Mouse (Mus musculus) forebrain, embryonic 15.5 days (tissue): ENCODE results near the gene Idnk. TPM values are rescaled to one million over a fixed set of nuclear protein-coding genes. Genes with fewer than 3 reads are reported as not detected.

Source experiments
- ATAC-seq: fragments of 200-750 bp; cut with Nextera tagmentation; replicated peaks from 2 replicates; pipeline ENCODE4 v1.8.0; 2017; ENCODE audit warnings: mild to moderate bottlenecking, moderate TSS enrichment, moderate library complexity
- H3K27ac ChIP-seq: fragments of 300-500 bp; sonication (generic); replicated peaks from 2 replicates; pipeline ENCODE4 v1.5.1; 2015; ENCODE audit warnings: mild to moderate bottlenecking, inconsistent platforms
- H3K27me3 ChIP-seq: fragments of 300-500 bp; sonication (generic); 2 replicates; pipeline ENCODE4 v1.6.1; 2015; ENCODE audit warnings: inconsistent platforms
- H3K36me3 ChIP-seq: fragments of 300-500 bp; sonication (generic); 2 replicates; pipeline ENCODE4 v1.6.1; 2015; ENCODE audit warnings: mild to moderate bottlenecking, inconsistent platforms
- H3K4me1 ChIP-seq: fragments of 300-500 bp; sonication (generic); 2 replicates; pipeline ENCODE4 v1.6.1; 2015; ENCODE audit warnings: inconsistent platforms
- H3K4me2 ChIP-seq: fragments of 300-500 bp; sonication (generic); replicated peaks from 2 replicates; pipeline ENCODE4 v1.6.1; 2015; ENCODE audit warnings: mild to moderate bottlenecking, inconsistent platforms
- H3K4me3 ChIP-seq: fragments of 300-500 bp; sonication (generic); 2 replicates; pipeline ENCODE4 v1.5.1; 2015; ENCODE audit warnings: mild to moderate bottlenecking, inconsistent platforms
- H3K9ac ChIP-seq: fragments of 300-500 bp; sonication (generic); replicated peaks from 2 replicates; pipeline ENCODE4 v1.6.1; 2015; ENCODE audit warnings: mild to moderate bottlenecking, inconsistent platforms
- H3K9me3 ChIP-seq: fragments of 300-500 bp; sonication (generic); 2 replicates; pipeline ENCODE4 v1.6.1; 2016; ENCODE audit warnings: inconsistent platforms
- WGBS: fragments of 180-500 bp; shearing (Covaris S2); methylation state at CpG from one replicate; pipeline ENCODE4 v1.1.7; 2015; ENCODE audit warnings: mixed read lengths; 5-methylcytosine and 5-hydroxymethylcytosine counted together
- polyA plus RNA-seq: library from polyadenylated mRNA; unstranded; fragments of >200 nt; fragmentation: Nextera tagmentation; extraction: Ambion mirVana; gene quantifications from 2 replicates; pipeline ENCODE4 v1.2.1, GENCODE M21; 2015

Gene Idnk
- polyA plus RNA-seq, 1 experiment from 2014 or later = 65.6 TPM

DNA sequence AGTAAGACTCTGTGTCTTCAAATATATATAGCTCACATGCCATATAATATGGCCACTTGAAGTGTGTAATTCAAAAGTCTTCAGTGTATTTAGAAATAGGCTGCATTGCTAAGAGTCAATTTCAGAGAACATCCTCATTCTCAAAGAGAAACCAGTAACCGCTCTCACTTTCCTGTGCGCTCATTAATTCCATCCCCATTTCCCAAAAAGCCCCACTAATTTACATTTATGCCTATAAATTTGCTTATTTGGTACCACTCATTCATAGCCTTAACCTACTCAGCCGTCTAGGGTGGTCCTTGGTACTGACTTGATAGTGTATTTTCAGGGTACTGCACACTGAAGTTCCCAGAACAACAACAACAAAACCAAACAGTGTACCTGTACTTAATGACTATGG, 44.5 kb downstream of the Idnk start:
- Histone ChIP-seq H3K9ac (no peak overlapping the region), H3K27ac (no peak overlapping the region), H3K4me1 (0 out of 2 replicates have a peak, but pooled peaks cover 2% of the 10 kb centered on the region), H3K9me3 (no peaks in the 10 kb centered on the region), H3K36me3 (peaks cover 13% of the 10 kb centered on the region), H3K27me3 (no peaks in the 10 kb centered on the region), H3K4me2 (no peak overlapping the region), H3K4me3 (no peak overlapping the region)
- no peak for ATAC-seq
- 93% methylated on average over 3 of the region's 3 CpGs for WGBS

- H3K4me1 ChIP-seq = 0 out of 2 replicates have a peak, but pooled peaks cover 2% of the 10 kb centered on the region
- peaks cover 3% of the 10 kb centered on the region; the same call in 1 of the 2 replicates for H3K36me3 ChIP-seq
- H3K9me3 ChIP-seq = no peaks in the 10 kb centered on the region
- no peaks in the 10 kb centered on the region for H3K27me3 ChIP-seq
- H3K9ac ChIP-seq = no peak overlapping the region
- no peak for ATAC-seq
- H3K27ac ChIP-seq = no peak overlapping the region
- 85% methylated on average over 1 of the region's 1 CpGs for WGBS
- no peak overlapping the region for H3K4me2 ChIP-seq
- H3K4me3 ChIP-seq = no peak overlapping the region
These were observed 45.5 kb downstream of the Idnk start for GRCm38 (mm10) chr13:58202903-58203302.

DNA sequence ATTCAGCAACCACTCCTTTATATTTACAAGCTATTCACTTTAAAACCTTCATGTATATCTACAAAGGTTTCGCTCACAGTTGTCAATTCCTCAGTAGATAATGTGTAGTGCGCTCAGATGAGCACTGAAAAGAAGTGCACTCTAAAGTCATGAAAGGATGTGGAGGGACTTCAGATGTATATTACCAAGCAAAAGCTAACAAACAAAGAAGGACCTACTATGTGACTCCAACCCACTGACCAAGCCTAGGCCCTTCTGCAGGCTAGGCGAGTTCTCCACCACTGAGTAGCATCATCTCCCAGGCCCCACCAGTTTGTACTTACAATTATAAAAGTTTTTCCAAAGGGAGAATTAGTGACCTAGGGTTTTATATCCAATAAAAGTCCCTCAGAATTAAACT, 46.8 kb downstream of the Idnk start:
- Histone ChIP-seq H3K36me3 (no peaks in the 10 kb centered on the region), H3K4me2 (no peak overlapping the region), H3K27ac (no peak overlapping the region), H3K27me3 (no peaks in the 10 kb centered on the region), H3K9ac (no peak overlapping the region), H3K4me3 (no peak overlapping the region), H3K4me1 (0 out of 2 replicates have a peak, but pooled peaks cover 2% of the 10 kb centered on the region), H3K9me3 (no peaks in the 10 kb centered on the region)
- WGBS = 94% methylated on average over 3 of the region's 3 CpGs
- ATAC-seq = no peak

GRCm38 (mm10) chr13:58204986-58205385, 47.5 kb downstream of the Idnk start:
- Histone ChIP-seq H3K27ac (no peak overlapping the region), H3K9me3 (no peaks in the 10 kb centered on the region), H3K4me2 (no peak overlapping the region), H3K4me3 (no peak overlapping the region), H3K27me3 (no peaks in the 10 kb centered on the region), H3K9ac (no peak overlapping the region), H3K36me3 (no peaks in the 10 kb centered on the region), H3K4me1 (0 out of 2 replicates have a peak, but pooled peaks cover 2% of the 10 kb centered on the region)
- WGBS = 68% methylated on average over 4 of the region's 4 CpGs
- no peak for ATAC-seq

DNA sequence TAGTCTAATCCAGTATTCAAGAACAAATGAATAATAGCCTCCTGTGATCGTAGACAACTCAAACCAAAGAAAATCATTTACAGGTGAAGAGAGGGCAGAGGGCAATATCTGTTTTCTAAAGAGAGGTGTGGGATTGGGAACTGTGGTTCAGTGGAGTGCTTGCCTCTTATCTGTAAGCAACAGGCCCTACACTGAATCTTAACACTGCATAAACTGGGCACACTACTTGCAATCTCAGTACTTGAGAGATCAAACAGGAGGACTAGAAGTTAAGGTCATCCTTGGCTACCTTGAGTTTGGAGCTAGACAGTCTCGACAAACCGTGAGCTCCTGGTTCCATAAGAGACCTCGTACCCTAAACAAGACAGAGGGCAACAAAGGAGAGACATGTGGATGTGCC, 48.6 kb downstream of the Idnk start:
- no peaks in the 10 kb centered on the region for H3K36me3 ChIP-seq
- no peaks in the 10 kb centered on the region for H3K9me3 ChIP-seq
- WGBS = 96% methylated on average over 4 of the region's 4 CpGs

GRCm38 (mm10) chr13:58210441-58210840, 53.0 kb downstream of the Idnk start:
- no peak overlapping the region for H3K4me3 ChIP-seq
- no peaks in the 10 kb centered on the region for H3K9me3 ChIP-seq
- 78% methylated on average over 5 of the region's 5 CpGs for WGBS
- no peaks in the 10 kb centered on the region for H3K36me3 ChIP-seq
- H3K9ac ChIP-seq = no peak overlapping the region
- no peak for ATAC-seq
- no peak overlapping the region for H3K27ac ChIP-seq
- H3K27me3 ChIP-seq = no peaks in the 10 kb centered on the region
- H3K4me2 ChIP-seq = no peak overlapping the region
- H3K4me1 ChIP-seq = peaks cover 36% of the 10 kb centered on the region

More for the DNA sequence above, 48.6 kb downstream of the Idnk start:
- Histone ChIP-seq H3K4me3 (no peak overlapping the region), H3K27me3 (no peaks in the 10 kb centered on the region), H3K9ac (no peak overlapping the region), H3K27ac (no peak overlapping the region), H3K4me2 (no peak overlapping the region), H3K4me1 (peaks cover 8% of the 10 kb centered on the region; the same call in 1 of the 2 replicates)
- no peak for ATAC-seq

DNA sequence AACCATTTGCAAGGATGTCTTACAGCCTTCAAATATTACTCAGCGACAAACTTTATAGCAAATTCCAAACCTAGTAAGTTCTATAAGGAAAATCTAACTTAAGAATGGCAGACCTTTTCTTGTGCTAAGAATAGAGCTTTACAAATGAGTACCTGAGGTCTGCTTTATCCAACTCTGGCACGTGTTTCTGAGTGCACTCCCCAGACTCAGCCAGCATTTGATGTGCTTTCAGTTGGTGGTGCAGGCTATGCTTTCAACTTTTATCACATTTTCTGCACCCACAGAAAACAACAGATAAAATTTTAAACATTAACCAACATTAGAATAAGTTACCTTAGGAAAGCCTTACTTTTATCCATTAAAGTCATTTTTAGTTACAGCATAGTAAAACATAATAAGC, 55.1 kb downstream of the Idnk start:
- H3K9ac ChIP-seq = no peak overlapping the region
- H3K36me3 ChIP-seq = no peaks in the 10 kb centered on the region
- H3K9me3 ChIP-seq = no peaks in the 10 kb centered on the region
- H3K4me1 ChIP-seq = peaks cover 43% of the 10 kb centered on the region
- no peak overlapping the region for H3K27ac ChIP-seq
- H3K4me2 ChIP-seq = no peak overlapping the region
- no peak for ATAC-seq
- H3K27me3 ChIP-seq = 0 out of 2 replicates have a peak, but pooled peaks cover 5% of the 10 kb centered on the region
- no peak overlapping the region for H3K4me3 ChIP-seq
- WGBS = 76% methylated on average over 2 of the region's 2 CpGs

DNA sequence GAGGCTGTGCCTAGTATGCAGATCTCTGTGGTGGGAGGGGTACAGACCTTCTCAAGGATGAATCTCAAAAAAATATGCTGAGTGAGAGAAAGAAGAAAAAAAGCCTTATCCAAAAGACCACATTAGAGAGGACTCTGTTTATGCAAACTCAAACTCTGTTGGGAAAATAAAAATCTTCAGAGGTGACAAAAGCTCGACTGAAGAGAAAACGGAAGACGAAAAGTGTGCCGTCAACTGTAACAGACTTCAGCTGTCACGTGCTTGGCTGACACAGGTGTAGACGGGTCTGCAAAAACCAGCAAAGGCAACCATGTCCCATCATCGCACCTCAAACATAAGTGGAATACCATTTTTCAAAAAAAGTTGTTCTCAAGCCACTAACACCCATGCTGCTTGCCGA, 56.4 kb downstream of the Idnk start:
- no peak for ATAC-seq

More for the DNA sequence above, 56.4 kb downstream of the Idnk start:
- H3K4me1 ChIP-seq = peaks cover 43% of the 10 kb centered on the region
- H3K27ac ChIP-seq = no peak overlapping the region
- 66% methylated on average over 8 of the region's 8 CpGs for WGBS
- H3K9me3 ChIP-seq = no peaks in the 10 kb centered on the region
- H3K4me3 ChIP-seq = peak overlapping the region; percentile 78
- H3K9ac ChIP-seq = peak overlapping the region; percentile 87; the same call in 1 of the 2 replicates
- no peaks in the 10 kb centered on the region for H3K36me3 ChIP-seq
- 0 out of 2 replicates have a peak, but pooled peaks cover 5% of the 10 kb centered on the region for H3K27me3 ChIP-seq
- H3K4me2 ChIP-seq = peak overlapping the region; percentile 82

Other genes starting within 250 kb of the Idnk start
- 35.9 and 36.7 TPM in 2 replicates for gene Spock1, start 249.3 kb upstream of the Idnk start, polyA plus RNA-seq
- gene Klhl3, start 44.1 kb upstream of the Idnk start, polyA plus RNA-seq = 8.6 and 9.0 TPM in 2 replicates
- gene Hnrnpa0, start 29.1 kb upstream of the Idnk start, polyA plus RNA-seq = 52.4 and 57.9 TPM in 2 replicates
- gene Ubqln1, start 58.0 kb downstream of the Idnk start, polyA plus RNA-seq = 153 TPM in 2 replicates
- gene Gkap1, start 118.0 kb downstream of the Idnk start, polyA plus RNA-seq = 23.8 and 30.3 TPM in 2 replicates
- gene Kif27, start 201.5 kb downstream of the Idnk start, polyA plus RNA-seq = 1.5 and 1.6 TPM in 2 replicates
- gene 2210016F16Rik, start 227.6 kb downstream of the Idnk start, polyA plus RNA-seq = 20.5 and 21.1 TPM in 2 replicates
- 23.1 and 23.4 TPM in 2 replicates for gene Rmi1, start 244.6 kb downstream of the Idnk start, polyA plus RNA-seq
- gene Hnrnpk, start 245.7 kb downstream of the Idnk start, polyA plus RNA-seq = 1,957 and 1,973 TPM in 2 replicates